Mouse (Mus musculus) small intestine, adult 2 months (tissue): ENCODE results near the gene Copz1.
A peak's percentile ranks its signal among the peaks of the same experiment; 100 is the strongest.

ENCODE experiments used
- CTCF ChIP-seq: fragments of 200-500 bp; IDR thresholded peaks from 2 replicates; pipeline ENCODE4 v1.5.1; 2012; ENCODE audit warnings: low read depth, mild to moderate bottlenecking, control low read depth, inconsistent platforms, low read length, moderate library complexity, mixed read lengths; ENCODE audit not compliant: insufficient replicate concordance, insufficient read length; ENCODE audit errors: extremely low read depth
- POLR2A ChIP-seq: fragments of 200-500 bp; IDR thresholded peaks from 2 replicates; pipeline ENCODE4 v1.6.1; 2012; ENCODE audit warnings: low read depth, mild to moderate bottlenecking, control low read depth, inconsistent platforms, low read length, moderate library complexity

GRCm38 (mm10) chr15:103239685-103240159 is 32.8 kb upstream of the Copz1 start, which contains the start of gene Cbx5:
- TF ChIP-seq CTCF (no peak), POLR2A (0 out of 2 replicates have a peak, but pooled peaks have one; percentile 17)
